Mouse (Mus musculus) hindbrain, embryonic 14.5 days (tissue): ENCODE results near the gene Lamc2. TPM values are rescaled to one million over a fixed set of nuclear protein-coding genes. Genes with fewer than 3 reads are reported as not detected.
A peak's percentile ranks its signal among the peaks of the same experiment; 100 is the strongest.

Source experiments
- ATAC-seq: fragments of 200-750 bp; cut with Nextera tagmentation; 2 replicates; pipeline ENCODE4 v1.8.0; 2017; ENCODE audit warnings: moderate number of reproducible peaks, mild to moderate bottlenecking, moderate TSS enrichment, moderate library complexity; ENCODE audit not compliant: low FRiP score
- DNase-seq: peaks from one replicate; pipeline ENCODE4 v3.0.0-alpha.2; 2015; ENCODE audit warnings: low spot score
- H3K27ac ChIP-seq: fragments of 300-500 bp; sonication (generic); 2 replicates; pipeline ENCODE4 v1.5.1; 2014; ENCODE audit warnings: mild to moderate bottlenecking, moderate library complexity
- H3K27me3 ChIP-seq: fragments of 300-500 bp; sonication (generic); 2 replicates; pipeline ENCODE4 v1.6.1; 2014; ENCODE audit warnings: mild to moderate bottlenecking, low read length, mixed read lengths; ENCODE audit not compliant: control insufficient read depth, insufficient read depth
- H3K36me3 ChIP-seq: fragments of 300-500 bp; sonication (generic); replicated peaks from 2 replicates; pipeline ENCODE4 v1.6.1; 2014; ENCODE audit not compliant: control insufficient read depth, insufficient read depth
- H3K4me1 ChIP-seq: fragments of 300-500 bp; sonication (generic); replicated peaks from 2 replicates; pipeline ENCODE4 v1.6.1; 2014; ENCODE audit warnings: antibody characterized with exemption, low read length, mixed read lengths; ENCODE audit not compliant: control insufficient read depth, insufficient read depth
- H3K4me2 ChIP-seq: fragments of 300-500 bp; sonication (generic); replicated peaks from 2 replicates; pipeline ENCODE4 v1.6.1; 2014; ENCODE audit warnings: mild to moderate bottlenecking, moderate library complexity
- H3K4me3 ChIP-seq: fragments of 300-500 bp; sonication (generic); replicated peaks from 2 replicates; pipeline ENCODE4 v1.5.1; 2014; ENCODE audit warnings: mild to moderate bottlenecking, low read length
- H3K9ac ChIP-seq: fragments of 300-500 bp; sonication (generic); 2 replicates; pipeline ENCODE4 v1.6.1; 2014
- H3K9me3 ChIP-seq: fragments of 300-500 bp; sonication (generic); 2 replicates; pipeline ENCODE4 v1.6.1; 2016; ENCODE audit warnings: low read length; ENCODE audit not compliant: control insufficient read depth
- WGBS: fragments of 180-500 bp; shearing (Covaris S2); extraction: QIAGEN DNeasy Blood & Tissue Kit; methylation state at CpG from one replicate; pipeline ENCODE4 v1.1.7; 2014; 5-methylcytosine and 5-hydroxymethylcytosine counted together
- polyA plus RNA-seq: library from polyadenylated mRNA; unstranded; fragments of >200 nt; fragmentation: Nextera tagmentation; extraction: Ambion mirVana; gene quantifications from 2 replicates; pipeline ENCODE4 v1.2.1, GENCODE M21; 2014

The Lamc2 gene
- polyA plus RNA-seq, 1 experiment from 2014 or later, result 2.0 TPM

DNA sequence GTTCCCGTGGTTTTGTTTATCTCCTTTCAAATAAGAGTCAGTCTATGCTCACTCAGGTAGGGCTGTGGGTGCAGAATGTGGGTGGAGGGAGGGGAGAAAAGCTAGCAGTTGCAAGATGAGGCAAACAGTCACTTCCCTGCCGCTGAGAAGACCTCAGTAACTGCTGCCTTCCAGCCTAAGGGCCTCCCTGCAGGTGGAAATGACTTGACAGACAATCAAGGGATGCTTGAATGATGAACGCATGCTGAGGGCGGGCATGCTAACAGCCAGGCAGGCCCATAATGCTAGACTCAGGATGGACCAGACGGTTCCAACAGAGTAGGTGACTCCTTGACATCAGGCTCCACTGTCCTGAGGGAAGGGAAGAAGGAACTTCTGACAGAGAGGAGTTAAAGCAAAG is 29.4 kb upstream of the Lamc2 start:
- H3K4me3 ChIP-seq, result no peak overlapping the region
- 68% methylated on average over 5 of the region's 5 CpGs for WGBS
- H3K36me3 ChIP-seq, result peaks cover 12% of the 10 kb centered on the region
- H3K9ac ChIP-seq, result no peak overlapping the region
- no peaks in the 10 kb centered on the region for H3K9me3 ChIP-seq
- no peak overlapping the region for H3K4me2 ChIP-seq
- H3K27me3 ChIP-seq, result no peaks in the 10 kb centered on the region
- no peak overlapping the region for H3K27ac ChIP-seq
- H3K4me1 ChIP-seq, result no peaks in the 10 kb centered on the region
- ATAC-seq (no peak), DNase-seq (no peak)

DNA sequence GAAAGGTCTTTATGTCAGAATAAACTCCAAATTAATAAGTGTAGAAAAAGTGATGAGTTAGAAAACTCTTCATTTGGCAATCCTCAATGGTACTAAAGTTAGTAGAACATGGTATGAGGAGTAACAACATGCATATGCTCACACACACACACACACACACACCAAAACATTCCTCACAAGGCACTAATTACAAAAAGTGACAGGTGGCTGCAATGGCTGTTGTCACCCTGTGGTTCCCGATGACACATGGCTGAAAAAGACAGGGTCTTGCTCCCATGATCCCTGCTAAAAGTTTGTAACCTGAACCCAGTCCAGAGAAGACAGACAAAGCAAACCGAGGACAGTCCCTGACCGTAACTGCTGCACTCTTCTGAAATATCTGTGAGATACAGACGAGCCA is 24.7 kb upstream of the Lamc2 start:
- H3K4me2 ChIP-seq, result no peak overlapping the region
- DNase-seq (no peak), ATAC-seq (no peak)
- WGBS, result 54% methylated on average over 4 of the region's 4 CpGs
- H3K4me1 ChIP-seq, result no peaks in the 10 kb centered on the region
- no peaks in the 10 kb centered on the region for H3K27me3 ChIP-seq
- no peak overlapping the region for H3K27ac ChIP-seq
- H3K9me3 ChIP-seq, result no peaks in the 10 kb centered on the region
- H3K9ac ChIP-seq, result no peak overlapping the region
- H3K4me3 ChIP-seq, result no peak overlapping the region
- no peaks in the 10 kb centered on the region for H3K36me3 ChIP-seq

- Histone ChIP-seq H3K4me1 (no peaks in the 10 kb centered on the region), H3K9me3 (no peaks in the 10 kb centered on the region), H3K36me3 (no peaks in the 10 kb centered on the region), H3K4me3 (no peak overlapping the region), H3K27ac (no peak overlapping the region), H3K4me2 (no peak overlapping the region), H3K9ac (no peak overlapping the region), H3K27me3 (no peaks in the 10 kb centered on the region)
- WGBS, result 90% methylated on average over 2 of the region's 2 CpGs
- no peak for ATAC-seq
- DNase-seq, result no peak
These were observed 24.0 kb upstream of the Lamc2 start for GRCm38 (mm10) chr1:153210198-153210597.

DNA sequence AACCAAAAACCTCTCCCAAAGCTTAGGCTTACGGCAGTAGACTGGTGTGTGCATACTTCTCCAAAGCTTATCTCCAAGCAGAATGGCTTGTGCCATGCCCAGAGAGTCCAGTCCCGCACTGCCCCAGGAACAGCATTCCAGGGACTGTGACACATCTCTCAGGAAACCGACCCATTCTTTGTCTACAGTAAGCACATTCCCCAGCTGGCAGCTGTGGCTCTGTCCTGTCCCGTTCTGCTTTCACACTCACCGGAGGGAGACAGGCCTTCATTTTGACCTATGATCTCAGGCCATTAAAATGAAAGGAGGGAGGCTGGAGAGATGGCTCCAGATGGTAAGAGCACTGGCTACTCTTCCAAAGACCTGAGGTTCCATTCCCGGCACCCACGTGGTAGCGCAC is 15.9 kb upstream of the Lamc2 start:
- peak; percentile 48; the same call in 1 of the 2 replicates for ATAC-seq

GRCm38 (mm10) chr1:153201448-153201847 is 15.2 kb upstream of the Lamc2 start:
- H3K9ac ChIP-seq, result no peak overlapping the region
- DNase-seq, result no peak

More for the DNA sequence above, 15.9 kb upstream of the Lamc2 start:
- Histone ChIP-seq H3K4me1 (0 out of 2 replicates have a peak, but pooled peaks cover 4% of the 10 kb centered on the region), H3K36me3 (no peaks in the 10 kb centered on the region), H3K27ac (no peak overlapping the region), H3K9me3 (no peaks in the 10 kb centered on the region), H3K4me2 (no peak overlapping the region), H3K9ac (no peak overlapping the region), H3K4me3 (no peak overlapping the region), H3K27me3 (no peaks in the 10 kb centered on the region)
- WGBS, result 18% methylated on average over 8 of the region's 8 CpGs
- no peak for DNase-seq

DNA sequence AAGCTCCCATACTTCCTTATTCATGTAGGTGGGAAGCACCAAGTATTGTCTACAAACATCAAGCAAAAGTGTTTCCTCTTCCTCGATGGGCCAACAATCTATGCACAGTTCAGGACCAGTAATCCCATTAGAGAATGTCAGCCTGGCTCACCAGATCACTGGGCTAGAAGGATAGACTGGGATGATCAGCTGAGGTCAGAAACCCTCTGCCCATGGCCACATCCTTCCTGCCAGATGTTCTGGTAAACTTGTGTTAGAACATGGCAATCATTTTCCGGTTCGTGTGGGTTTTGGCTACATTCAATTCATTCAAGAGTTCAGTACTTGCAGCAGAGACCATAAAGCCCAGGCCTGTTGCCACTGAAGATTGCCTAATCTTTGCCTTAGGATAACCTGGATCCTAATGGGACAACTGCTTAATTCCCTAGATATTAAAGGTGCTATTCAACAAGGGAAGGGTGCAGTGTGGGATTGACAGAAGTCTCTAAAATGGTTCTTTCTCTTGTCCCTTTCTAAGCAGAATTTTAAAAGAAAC is 11.1 kb upstream of the Lamc2 start:
- no peaks in the 10 kb centered on the region for H3K9me3 ChIP-seq
- H3K4me3 ChIP-seq, result no peak overlapping the region
- no peak for ATAC-seq
- 85% methylated on average over 3 of the region's 3 CpGs for WGBS
- H3K27ac ChIP-seq, result no peak overlapping the region
- H3K36me3 ChIP-seq, result no peaks in the 10 kb centered on the region
- H3K9ac ChIP-seq, result no peak overlapping the region
- peaks cover 4% of the 10 kb centered on the region; the same call in 1 of the 2 replicates for H3K4me1 ChIP-seq
- H3K27me3 ChIP-seq, result no peaks in the 10 kb centered on the region
- H3K4me2 ChIP-seq, result no peak overlapping the region
- no peak for DNase-seq

More at GRCm38 (mm10) chr1:153201448-153201847, 15.2 kb upstream of the Lamc2 start:
- Histone ChIP-seq H3K27me3 (no peaks in the 10 kb centered on the region), H3K36me3 (no peaks in the 10 kb centered on the region), H3K9me3 (no peaks in the 10 kb centered on the region), H3K4me2 (no peak overlapping the region), H3K27ac (no peak overlapping the region), H3K4me1 (0 out of 2 replicates have a peak, but pooled peaks cover 4% of the 10 kb centered on the region), H3K4me3 (no peak overlapping the region)
- WGBS, result 32% methylated on average over 14 of the region's 14 CpGs
- ATAC-seq, result no peak

- Histone ChIP-seq H3K9me3 (no peaks in the 10 kb centered on the region), H3K4me1 (peaks cover 11% of the 10 kb centered on the region; the same call in 1 of the 2 replicates), H3K4me3 (no peak overlapping the region), H3K4me2 (no peak overlapping the region), H3K27ac (no peak overlapping the region), H3K9ac (no peak overlapping the region), H3K27me3 (no peaks in the 10 kb centered on the region), H3K36me3 (no peaks in the 10 kb centered on the region)
- ATAC-seq (no peak), DNase-seq (no peak)
- WGBS, result 88% methylated on average over 6 of the region's 6 CpGs
These were observed 6.7 kb upstream of the Lamc2 start for GRCm38 (mm10) chr1:153192945-153193344.

- Histone ChIP-seq H3K9me3 (no peaks in the 10 kb centered on the region), H3K4me1 (peaks cover 11% of the 10 kb centered on the region; the same call in 1 of the 2 replicates), H3K4me2 (no peak overlapping the region), H3K9ac (0 out of 2 replicates have a peak overlapping the region, but pooled peaks have one; percentile 28), H3K27me3 (peaks cover under 1% of the 10 kb centered on the region; the same call in 1 of the 2 replicates), H3K4me3 (no peak overlapping the region), H3K36me3 (no peaks in the 10 kb centered on the region), H3K27ac (peak overlapping the region; percentile 55; the same call in 1 of the 2 replicates)
- DNase-seq, result no peak
- ATAC-seq, result no peak; the same call in 1 of the 2 replicates
- WGBS, result 79% methylated on average over 4 of the region's 4 CpGs
These were observed 6.1 kb upstream of the Lamc2 start for GRCm38 (mm10) chr1:153192379-153192778.

DNA sequence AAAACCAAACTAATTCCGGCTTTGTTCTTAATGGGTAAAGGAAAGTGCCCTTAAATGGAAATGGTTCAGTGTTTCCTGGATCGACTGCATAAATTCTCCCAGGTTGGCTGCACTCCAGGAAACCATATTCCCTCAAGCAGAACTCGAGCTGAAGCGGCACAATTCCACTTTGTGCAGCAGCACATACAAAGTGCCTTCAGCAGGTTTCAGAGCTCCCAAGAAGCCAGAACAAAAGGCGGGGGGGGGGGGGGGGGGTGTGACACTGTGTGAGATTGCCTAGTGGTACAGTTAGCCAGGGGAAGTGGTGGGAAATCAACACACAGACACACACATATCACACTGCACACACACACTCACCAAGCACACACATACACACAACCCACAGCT is 5.7 kb upstream of the Lamc2 start:
- Histone ChIP-seq H3K4me3 (no peak overlapping the region), H3K27ac (peak overlapping the region; percentile 55), H3K27me3 (peaks cover 5% of the 10 kb centered on the region), H3K9ac (no peak overlapping the region), H3K36me3 (no peaks in the 10 kb centered on the region), H3K4me1 (peaks cover 11% of the 10 kb centered on the region; the same call in 1 of the 2 replicates), H3K9me3 (no peaks in the 10 kb centered on the region), H3K4me2 (peak overlapping the region; percentile 15; the same call in 1 of the 2 replicates)
- WGBS, result 6% methylated on average over 4 of the region's 5 CpGs
- peak; percentile 74; the same call in 1 of the 2 replicates for ATAC-seq
- peak; percentile 74 for DNase-seq
